ENCODE assay signal across 9 mouse cellular contexts in the genomic region with DNA sequence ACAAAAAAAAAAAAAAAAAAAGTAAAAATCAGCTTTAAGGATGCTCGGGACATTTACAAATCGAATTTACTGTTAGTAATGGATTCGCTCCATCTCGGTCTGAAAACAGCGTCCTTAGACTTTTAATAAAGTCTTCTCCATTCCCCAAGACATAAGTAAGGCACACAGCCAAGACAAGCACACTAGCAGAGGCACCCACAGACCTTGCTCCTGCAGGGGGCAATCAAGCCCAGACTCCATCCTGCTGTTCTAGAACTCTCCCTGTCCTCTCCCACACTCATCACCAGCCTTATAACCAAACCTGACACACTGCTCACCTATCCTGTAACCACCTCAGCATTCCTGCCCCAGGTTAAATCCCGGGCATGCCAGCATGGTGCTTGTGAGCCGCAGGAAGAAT. TPM values are rescaled to one million over a fixed set of nuclear protein-coding genes. Genes with fewer than 3 reads are reported as not detected.
A peak's percentile ranks its signal among the peaks of the same experiment; 100 is the strongest.
DNase-seq lines count a peak whose midpoint lies in the region; ATAC-seq lines count a peak whose summit lies in the region.
"Had no signal": no experiment of that assay in that cellular context is flagged by ENCODE, and none has a peak within 500 bp of the region (broad histone marks: within the 10 kb centered on the region; RNA-seq: fewer than 3 reads in every experiment).

No protein-coding gene starts in this region.

- no peak overlapping the region for H3K4me3 ChIP-seq in hindbrain, embryonic 13.5 days
- no peak overlapping the region for H3K4me3 ChIP-seq in hindbrain, embryonic 11.5 days (ENCODE audit: low read depth, low read length)
- no peak overlapping the region for H3K4me3 ChIP-seq in heart, embryonic 12.5 days
- no peak overlapping the region for H3K4me3 ChIP-seq in kidney, embryonic 15.5 days (replicated peaks)
- H3K4me3 ChIP-seq in neural tube, embryonic 14.5 days (ENCODE audit: low read depth, low read length), result no peak overlapping the region
- H3K4me3 ChIP-seq: liver, embryonic 15.5 days had no signal

- peak overlapping the region; percentile 77 for H3K27ac ChIP-seq in hindbrain, embryonic 13.5 days
- H3K27ac ChIP-seq in hindbrain, embryonic 11.5 days (ENCODE audit: low read depth, low read length), result no peak overlapping the region
- peak overlapping the region; percentile 65 for H3K27ac ChIP-seq in heart, embryonic 12.5 days (ENCODE audit: poor library complexity, severe bottlenecking)
- H3K27ac ChIP-seq in kidney, embryonic 15.5 days, result peak overlapping the region; percentile 77
- H3K27ac ChIP-seq in neural tube, embryonic 14.5 days (ENCODE audit: low read depth, low read length), result peak overlapping the region; percentile 18
- H3K27ac ChIP-seq: liver, embryonic 15.5 days had no signal

- H3K4me1 ChIP-seq in hindbrain, embryonic 13.5 days (replicated peaks), result peaks cover 37% of the 10 kb centered on the region
- H3K4me1 ChIP-seq in hindbrain, embryonic 11.5 days (replicated peaks; ENCODE audit: control insufficient read depth, insufficient read depth, low read length), result no peaks in the 10 kb centered on the region
- H3K4me1 ChIP-seq in heart, embryonic 12.5 days (replicated peaks), result peaks cover 27% of the 10 kb centered on the region
- peaks cover 21% of the 10 kb centered on the region for H3K4me1 ChIP-seq in kidney, embryonic 15.5 days
- peaks cover 27% of the 10 kb centered on the region for H3K4me1 ChIP-seq in neural tube, embryonic 14.5 days (ENCODE audit: control insufficient read depth, insufficient read depth, low read length)
- H3K4me1 ChIP-seq: liver, embryonic 15.5 days had no signal

- DNase-seq in hindbrain, embryonic 11.5 days (ENCODE audit: low spot score), result no peak
- DNase-seq in layer of hippocampus, adult 11-12 months (ENCODE audit: low spot score), result no peak
- DNase-seq in right cerebral cortex, postnatal 25 days, result no peak
- no peak for DNase-seq in cerebellum, postnatal 14 days

- 76% methylated on average over 7 of the region's 7 CpGs for WGBS in hindbrain, embryonic 13.5 days
- WGBS in hindbrain, embryonic 11.5 days, result 84% methylated on average over 7 of the region's 7 CpGs
- WGBS in heart, embryonic 12.5 days, result 74% methylated on average over 7 of the region's 7 CpGs
- 62% methylated on average over 7 of the region's 7 CpGs for WGBS in kidney, embryonic 15.5 days
- WGBS in neural tube, embryonic 14.5 days, result 77% methylated on average over 7 of the region's 7 CpGs

- H3K9me3 ChIP-seq in hindbrain, embryonic 13.5 days, result no peaks in the 10 kb centered on the region
- no peaks in the 10 kb centered on the region for H3K9me3 ChIP-seq in hindbrain, embryonic 11.5 days (ENCODE audit: control insufficient read depth, low read length)
- H3K9me3 ChIP-seq in heart, embryonic 12.5 days (replicated peaks), result 0 out of 2 replicates have a peak, but pooled peaks cover 3% of the 10 kb centered on the region
- H3K9me3 ChIP-seq in kidney, embryonic 15.5 days (replicated peaks), result no peaks in the 10 kb centered on the region
- no peaks in the 10 kb centered on the region for H3K9me3 ChIP-seq in neural tube, embryonic 14.5 days (ENCODE audit: control insufficient read depth, low read length)
- H3K9me3 ChIP-seq: liver, embryonic 15.5 days had no signal

- no peak overlapping the region for H3K4me2 ChIP-seq in hindbrain, embryonic 13.5 days
- H3K4me2 ChIP-seq in hindbrain, embryonic 11.5 days (replicated peaks; ENCODE audit: low read depth, low read length), result no peak overlapping the region
- H3K4me2 ChIP-seq in heart, embryonic 12.5 days, result no peak overlapping the region
- no peak overlapping the region for H3K4me2 ChIP-seq in kidney, embryonic 15.5 days
- H3K4me2 ChIP-seq in neural tube, embryonic 14.5 days (ENCODE audit: low read depth, low read length), result no peak overlapping the region
- H3K4me2 ChIP-seq: liver, embryonic 15.5 days had no signal

- no peaks in the 10 kb centered on the region for H3K27me3 ChIP-seq in hindbrain, embryonic 13.5 days
- H3K27me3 ChIP-seq in hindbrain, embryonic 11.5 days (ENCODE audit: control insufficient read depth, insufficient read depth, low read length), result no peaks in the 10 kb centered on the region; the same call in 1 of the 2 replicates
- no peaks in the 10 kb centered on the region for H3K27me3 ChIP-seq in heart, embryonic 12.5 days (replicated peaks)
- H3K27me3 ChIP-seq in kidney, embryonic 15.5 days, result no peaks in the 10 kb centered on the region
- no peaks in the 10 kb centered on the region for H3K27me3 ChIP-seq in neural tube, embryonic 14.5 days (ENCODE audit: control insufficient read depth, insufficient read depth, low read length)
- H3K27me3 ChIP-seq: liver, embryonic 15.5 days had no signal

- H3K9ac ChIP-seq in hindbrain, embryonic 13.5 days, result no peak overlapping the region
- H3K9ac ChIP-seq in hindbrain, embryonic 11.5 days (ENCODE audit: low read depth, low read length), result no peak overlapping the region
- no peak overlapping the region for H3K9ac ChIP-seq in heart, embryonic 12.5 days
- no peak overlapping the region for H3K9ac ChIP-seq in kidney, embryonic 15.5 days
- no peak overlapping the region for H3K9ac ChIP-seq in neural tube, embryonic 14.5 days (replicated peaks; ENCODE audit: low read depth, low read length)
- H3K9ac ChIP-seq: liver, embryonic 15.5 days had no signal

- ATAC-seq in hindbrain, embryonic 13.5 days (ENCODE audit: low FRiP score), result no peak
- no peak for ATAC-seq in hindbrain, embryonic 11.5 days (ENCODE audit: low FRiP score)
- no peak for ATAC-seq in heart, embryonic 12.5 days (ENCODE audit: insufficient number of reproducible peaks, low FRiP score)
- ATAC-seq in kidney, embryonic 15.5 days (replicated peaks; ENCODE audit: low FRiP score), result peak; percentile 70; the same call in 1 of the 2 replicates
- no peak for ATAC-seq in neural tube, embryonic 14.5 days (ENCODE audit: low read depth)

- no peaks in the 10 kb centered on the region for H3K36me3 ChIP-seq in hindbrain, embryonic 13.5 days
- H3K36me3 ChIP-seq in hindbrain, embryonic 11.5 days (ENCODE audit: control insufficient read depth, insufficient read depth, low read length), result no peaks in the 10 kb centered on the region
- no peaks in the 10 kb centered on the region for H3K36me3 ChIP-seq in heart, embryonic 12.5 days
- no peaks in the 10 kb centered on the region for H3K36me3 ChIP-seq in kidney, embryonic 15.5 days
- no peaks in the 10 kb centered on the region for H3K36me3 ChIP-seq in neural tube, embryonic 14.5 days (ENCODE audit: control insufficient read depth, insufficient read depth, low read length)
- H3K36me3 ChIP-seq: liver, embryonic 15.5 days had no signal

RNA-seq across cellular contexts. Expression of gene Tmtc1, which starts 52.9 kb away (rescaled TPM):
- 2.3 and 2.8 TPM in 2 replicates for polyA plus RNA-seq in hindbrain, embryonic 13.5 days (2015; fragmentation: Nextera tagmentation; extraction: Ambion mirVana)
- 0.74 and 1.1 TPM in 2 replicates for polyA plus RNA-seq in hindbrain, embryonic 11.5 days (2014; fragmentation: Nextera tagmentation; extraction: Ambion mirVana)
- polyA plus RNA-seq in heart, embryonic 12.5 days (2016; fragmentation: Nextera tagmentation; extraction: Ambion mirVana), result 3.4 and 3.8 TPM in 2 replicates
- polyA plus RNA-seq in kidney, embryonic 15.5 days (2015; fragmentation: Nextera tagmentation; extraction: Ambion mirVana), result 1.6 and 2.0 TPM in 2 replicates
- polyA plus RNA-seq in neural tube, embryonic 14.5 days (2014; fragmentation: Nextera tagmentation; extraction: Ambion mirVana), result 6.2 and 8.5 TPM in 2 replicates
